Mouse (Mus musculus): ENCODE measurements around the gene Tmsb15a.
A peak's percentile ranks its signal among the peaks of the same experiment; 100 is the strongest.
"Not testable (repeated sequence)": the region's sequence is repeated elsewhere in the genome, so short reads cannot be mapped to it uniquely, and the experiment has no call there.

The Tmsb15a gene

GRCm38 (mm10) chrX:135725161-135725560, at the start of gene Tmsb15a:
TSS of gene Tmsb15a (minus strand) at chrX:135725261.
- no peak for DNase-seq

- no peak for DNase-seq
These were observed 43.5 kb upstream of the Tmsb15a start for GRCm38 (mm10) chrX:135768565-135768964.

GRCm38 (mm10) chrX:135768043-135768548, 43.0 kb upstream of the Tmsb15a start:
- DNase-seq = no peak

GRCm38 (mm10) chrX:135761707-135762106, 36.6 kb upstream of the Tmsb15a start:
- peak; percentile 26 for DNase-seq

GRCm38 (mm10) chrX:135752832-135753231, 27.8 kb upstream of the Tmsb15a start:
- DNase-seq = peak; percentile 73

- DNase-seq = not testable (repeated sequence)
These were observed 20.3 kb upstream of the Tmsb15a start for GRCm38 (mm10) chrX:135745376-135745775.

GRCm38 (mm10) chrX:135743056-135743355, 17.9 kb upstream of the Tmsb15a start:
- no peak for DNase-seq

GRCm38 (mm10) chrX:135742304-135743055, 17.4 kb upstream of the Tmsb15a start, which contains the start of the genes Armcx5 and Gprasp1:
TSS of gene Armcx5 (plus strand) at chrX:135742733.
TSS of gene Gprasp1 (plus strand) at chrX:135742733.
- peak; percentile 96 for DNase-seq

GRCm38 (mm10) chrX:135738730-135739520, 13.9 kb upstream of the Tmsb15a start:
- DNase-seq = no peak

GRCm38 (mm10) chrX:135712845-135713244, 12.2 kb downstream of the Tmsb15a start:
- no peak for DNase-seq

- no peak for DNase-seq
These were observed 20.7 kb downstream of the Tmsb15a start for GRCm38 (mm10) chrX:135704349-135704748.

- no peak for DNase-seq
These were observed 21.9 kb downstream of the Tmsb15a start for GRCm38 (mm10) chrX:135703111-135703510.

- no peak for DNase-seq
These were observed 31.4 kb downstream of the Tmsb15a start, which contains the start of gene Tcp11x2 for GRCm38 (mm10) chrX:135693633-135694032. TSS of gene Tcp11x2 (minus strand) at chrX:135693790.

GRCm38 (mm10) chrX:135687802-135688201, 37.3 kb downstream of the Tmsb15a start:
- DNase-seq = no peak

- no peak for DNase-seq
These were observed 43.2 kb downstream of the Tmsb15a start for GRCm38 (mm10) chrX:135681858-135682257.
